Mouse (Mus musculus) heart, embryonic 13.5 days (tissue): ENCODE measurements around the gene Lsamp. TPM values are rescaled to one million over a fixed set of nuclear protein-coding genes. Genes with fewer than 3 reads are reported as not detected.

ENCODE experiments used
- ATAC-seq: fragments of 200-750 bp; cut with Nextera tagmentation; 2 replicates; pipeline ENCODE4 v1.8.0; 2017; ENCODE audit warnings: moderate TSS enrichment; ENCODE audit not compliant: insufficient number of reproducible peaks, low FRiP score, low TSS enrichment; ENCODE audit errors: extremely low read depth
- H3K27ac ChIP-seq: fragments of 300-500 bp; sonication (generic); replicated peaks from 2 replicates; pipeline ENCODE4 v1.5.1; 2015; ENCODE audit warnings: moderate library complexity, mild to moderate bottlenecking, inconsistent platforms
- H3K27me3 ChIP-seq: fragments of 300-500 bp; sonication (generic); replicated peaks from 2 replicates; pipeline ENCODE4 v1.6.1; 2015; ENCODE audit warnings: mild to moderate bottlenecking, inconsistent platforms
- H3K36me3 ChIP-seq: fragments of 300-500 bp; sonication (generic); 2 replicates; pipeline ENCODE4 v1.6.1; 2015; ENCODE audit warnings: mild to moderate bottlenecking, inconsistent platforms
- H3K4me1 ChIP-seq: fragments of 300-500 bp; sonication (generic); 2 replicates; pipeline ENCODE4 v1.6.1; 2015; ENCODE audit warnings: inconsistent platforms
- H3K4me2 ChIP-seq: fragments of 300-500 bp; sonication (generic); 2 replicates; pipeline ENCODE4 v1.6.1; 2015; ENCODE audit warnings: inconsistent platforms, mild to moderate bottlenecking, moderate library complexity
- H3K4me3 ChIP-seq: fragments of 300-500 bp; sonication (generic); 2 replicates; pipeline ENCODE4 v1.5.1; 2015; ENCODE audit warnings: moderate library complexity, mild to moderate bottlenecking, inconsistent platforms
- H3K9ac ChIP-seq: fragments of 300-500 bp; sonication (generic); 2 replicates; pipeline ENCODE4 v1.6.1; 2015; ENCODE audit warnings: inconsistent platforms, mild to moderate bottlenecking, moderate library complexity
- H3K9me3 ChIP-seq: fragments of 300-500 bp; sonication (generic); 2 replicates; pipeline ENCODE4 v1.6.1; 2016; ENCODE audit warnings: inconsistent platforms
- WGBS: fragments of 180-500 bp; shearing (Covaris S2); methylation state at CpG from one replicate; pipeline ENCODE4 v1.1.7; 2015; ENCODE audit warnings: mixed read lengths; 5-methylcytosine and 5-hydroxymethylcytosine counted together
- polyA plus RNA-seq: library from polyadenylated mRNA; unstranded; fragments of >200 nt; fragmentation: Nextera tagmentation; extraction: Ambion mirVana; gene quantifications from 2 replicates; pipeline ENCODE4 v1.2.1, GENCODE M21; 2015

The Lsamp gene
- polyA plus RNA-seq, 1 experiment from 2014 or later: 1.1 TPM

GRCm38 (mm10) chr16:41913346-41913745 lies 1929.2 kb downstream of the Lsamp start:
- Histone ChIP-seq H3K4me2 (no peak overlapping the region), H3K36me3 (no peaks in the 10 kb centered on the region), H3K4me1 (no peaks in the 10 kb centered on the region), H3K4me3 (no peak overlapping the region), H3K9ac (no peak overlapping the region), H3K9me3 (no peaks in the 10 kb centered on the region), H3K27ac (no peak overlapping the region), H3K27me3 (no peaks in the 10 kb centered on the region)
- 60% methylated on average over 4 of the region's 4 CpGs for WGBS
- no peak for ATAC-seq

DNA sequence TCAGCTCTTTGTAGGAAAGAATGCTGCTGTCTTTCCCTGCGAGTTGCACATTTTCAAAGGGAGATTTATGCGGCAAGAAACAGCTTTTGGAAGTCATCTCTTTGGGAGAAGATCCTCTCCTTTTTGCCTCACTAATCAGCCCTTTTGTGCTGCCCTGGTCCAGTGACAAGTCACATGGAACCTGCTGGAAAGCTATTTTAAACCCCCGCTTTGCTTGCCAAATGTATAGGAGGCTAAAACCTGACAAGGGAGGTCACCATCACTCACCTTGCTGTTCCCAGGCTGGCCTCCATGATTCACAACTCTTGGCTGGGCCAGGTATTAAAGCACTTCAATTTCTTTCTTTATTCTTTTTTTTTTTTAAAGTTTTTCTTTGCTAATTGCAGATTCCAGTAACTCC lies 1932.2 kb downstream of the Lsamp start:
- Histone ChIP-seq H3K27me3 (no peaks in the 10 kb centered on the region), H3K4me1 (no peaks in the 10 kb centered on the region), H3K4me2 (no peak overlapping the region), H3K4me3 (no peak overlapping the region), H3K27ac (no peak overlapping the region), H3K9ac (no peak overlapping the region), H3K9me3 (no peaks in the 10 kb centered on the region), H3K36me3 (no peaks in the 10 kb centered on the region)
- WGBS: 74% methylated on average over 3 of the region's 3 CpGs
- ATAC-seq: no peak

GRCm38 (mm10) chr16:41917057-41917821 lies 1933.1 kb downstream of the Lsamp start:
- Histone ChIP-seq H3K27me3 (no peaks in the 10 kb centered on the region), H3K36me3 (no peaks in the 10 kb centered on the region), H3K4me1 (no peaks in the 10 kb centered on the region), H3K9me3 (no peaks in the 10 kb centered on the region), H3K4me3 (no peak overlapping the region), H3K9ac (no peak overlapping the region), H3K4me2 (no peak overlapping the region), H3K27ac (no peak overlapping the region)
- 53% methylated on average over 6 of the region's 6 CpGs for WGBS
- ATAC-seq: no peak

DNA sequence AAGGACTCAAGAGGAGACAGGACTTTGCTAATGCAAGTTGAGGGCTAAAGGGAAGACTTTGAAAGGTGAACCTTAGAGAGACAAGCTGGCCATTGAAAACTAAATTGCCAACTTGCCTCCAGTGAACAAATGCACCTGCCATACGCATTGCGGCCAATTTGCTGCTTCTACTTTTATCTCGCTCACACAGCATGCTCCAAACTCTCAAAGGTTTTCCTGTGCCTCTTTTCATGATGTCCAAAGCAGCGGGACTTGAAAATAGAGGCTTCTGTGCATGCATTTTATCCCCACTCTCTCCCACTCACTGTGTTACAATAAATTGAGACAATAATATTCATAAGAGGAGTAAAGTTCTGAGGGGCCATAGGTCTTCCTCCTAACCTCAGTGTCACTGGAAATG lies 1945.4 kb downstream of the Lsamp start:
- no peak overlapping the region for H3K27ac ChIP-seq
- no peak overlapping the region for H3K4me3 ChIP-seq
- WGBS: 83% methylated on average over 4 of the region's 4 CpGs
- H3K4me2 ChIP-seq: no peak overlapping the region
- H3K9ac ChIP-seq: no peak overlapping the region
- H3K27me3 ChIP-seq: no peaks in the 10 kb centered on the region
- H3K4me1 ChIP-seq: no peaks in the 10 kb centered on the region
- H3K36me3 ChIP-seq: no peaks in the 10 kb centered on the region
- no peaks in the 10 kb centered on the region for H3K9me3 ChIP-seq
- ATAC-seq: no peak

DNA sequence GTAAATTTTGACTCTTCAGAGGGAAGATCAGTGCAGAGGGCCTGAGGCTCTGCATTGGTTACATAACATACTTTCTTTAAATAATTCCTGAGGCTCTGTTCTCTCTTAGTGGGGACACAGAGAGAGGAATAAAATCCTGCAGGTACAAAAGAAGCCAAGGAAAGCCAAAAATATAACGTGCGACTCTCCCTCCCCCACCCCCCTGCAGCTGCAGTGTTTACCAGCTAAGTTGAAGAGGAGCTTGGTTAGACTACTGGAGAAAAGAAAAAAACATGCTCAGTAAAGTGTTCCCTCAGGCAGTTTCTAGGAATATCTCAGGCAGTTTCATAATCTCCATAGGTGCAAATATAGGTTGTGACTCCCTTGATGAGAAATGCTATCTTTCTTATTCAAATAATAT lies 1951.5 kb downstream of the Lsamp start:
- no peaks in the 10 kb centered on the region for H3K27me3 ChIP-seq
- ATAC-seq: no peak
- no peak overlapping the region for H3K9ac ChIP-seq
- H3K36me3 ChIP-seq: no peaks in the 10 kb centered on the region
- no peaks in the 10 kb centered on the region for H3K9me3 ChIP-seq
- H3K4me3 ChIP-seq: no peak overlapping the region
- no peak overlapping the region for H3K4me2 ChIP-seq
- no peak overlapping the region for H3K27ac ChIP-seq
- no peaks in the 10 kb centered on the region for H3K4me1 ChIP-seq
- WGBS: 41% methylated on average over 2 of the region's 2 CpGs

DNA sequence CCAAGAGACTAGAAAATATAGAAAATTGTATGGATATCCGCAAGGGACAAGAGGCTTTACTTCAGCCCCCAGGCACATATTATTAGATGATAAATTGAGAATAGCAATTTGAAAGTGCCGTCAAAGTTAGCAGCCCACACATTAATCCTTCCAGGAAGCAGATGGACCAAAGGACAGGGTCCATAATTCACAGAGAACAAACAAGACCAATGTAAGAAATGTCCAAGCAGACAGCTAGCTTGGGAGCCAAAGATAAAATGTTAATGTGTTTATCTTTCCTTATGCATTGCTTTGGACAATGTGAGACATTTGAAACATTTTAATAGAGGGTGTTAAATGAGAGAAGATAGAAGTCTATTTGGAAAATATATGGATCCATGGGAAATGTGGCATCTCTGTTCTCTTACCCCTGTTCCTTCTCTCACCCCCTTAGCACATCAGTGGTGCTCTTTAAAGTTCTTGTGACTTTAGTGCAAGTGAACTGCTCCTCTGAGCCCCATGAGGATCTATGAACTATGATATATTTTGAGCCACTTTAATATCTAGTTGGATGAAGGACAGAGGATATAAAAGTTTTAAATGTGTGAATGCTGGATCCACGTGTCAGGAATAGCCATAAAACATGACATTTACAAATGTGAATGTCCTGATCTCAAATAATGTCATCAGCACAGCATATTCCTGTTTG lies 1952.9 kb downstream of the Lsamp start:
- H3K27me3 ChIP-seq: no peaks in the 10 kb centered on the region
- no peak for ATAC-seq
- WGBS: 64% methylated on average over 3 of the region's 3 CpGs

DNA sequence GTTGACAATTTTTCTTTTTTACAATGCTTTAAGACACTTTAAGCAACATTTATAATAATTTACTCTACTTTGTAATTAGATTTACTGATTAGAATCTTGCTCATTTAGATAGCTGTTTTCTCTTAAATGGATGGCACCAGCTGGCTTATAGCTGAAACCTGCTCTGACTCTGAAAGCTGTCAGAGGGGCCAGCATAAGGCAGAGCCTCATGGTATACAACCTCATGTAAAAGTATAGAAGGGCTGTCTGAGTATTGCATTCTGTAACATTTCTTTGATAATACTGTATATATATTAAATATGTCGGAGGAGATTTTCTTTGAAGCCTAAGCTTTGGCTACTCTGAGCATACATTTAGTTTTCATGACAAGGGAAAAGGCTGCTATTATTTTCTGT lies 1953.4 kb downstream of the Lsamp start:
- Histone ChIP-seq H3K9ac (no peak overlapping the region), H3K9me3 (no peaks in the 10 kb centered on the region), H3K4me1 (no peaks in the 10 kb centered on the region), H3K27me3 (no peaks in the 10 kb centered on the region), H3K4me3 (no peak overlapping the region), H3K36me3 (no peaks in the 10 kb centered on the region), H3K27ac (no peak overlapping the region), H3K4me2 (no peak overlapping the region)
- ATAC-seq: no peak
- 78% methylated on average over 1 of the region's 1 CpGs for WGBS

More for the DNA sequence above, 1952.9 kb downstream of the Lsamp start:
- H3K4me1 ChIP-seq: no peaks in the 10 kb centered on the region
- no peaks in the 10 kb centered on the region for H3K9me3 ChIP-seq
- no peak overlapping the region for H3K27ac ChIP-seq
- no peak overlapping the region for H3K4me3 ChIP-seq
- H3K4me2 ChIP-seq: no peak overlapping the region
- H3K9ac ChIP-seq: no peak overlapping the region
- H3K36me3 ChIP-seq: no peaks in the 10 kb centered on the region

DNA sequence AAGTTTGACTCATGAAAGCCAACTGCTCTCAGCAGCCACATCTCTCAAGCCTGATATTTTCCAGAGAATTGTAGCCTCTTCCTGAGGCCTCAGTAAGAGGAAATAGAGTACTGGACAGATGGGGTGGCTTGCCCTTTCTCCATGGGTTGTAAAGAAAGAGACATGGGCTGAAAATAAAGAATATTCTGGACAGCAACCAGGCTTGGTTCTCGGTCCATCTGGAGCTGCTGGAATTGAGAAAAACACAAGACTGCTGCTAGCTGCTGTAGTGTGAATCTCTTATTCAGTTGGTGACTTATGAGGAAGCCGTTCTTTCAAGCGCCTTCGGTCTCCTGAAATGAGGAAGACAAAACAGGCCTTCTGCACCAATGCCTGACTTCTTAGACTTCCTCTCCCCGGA lies 1954.1 kb downstream of the Lsamp start:
- Histone ChIP-seq H3K4me1 (no peaks in the 10 kb centered on the region), H3K4me2 (no peak overlapping the region), H3K4me3 (no peak overlapping the region), H3K9ac (no peak overlapping the region), H3K9me3 (no peaks in the 10 kb centered on the region), H3K27ac (no peak overlapping the region), H3K27me3 (no peaks in the 10 kb centered on the region), H3K36me3 (no peaks in the 10 kb centered on the region)
- no peak for ATAC-seq
- WGBS: 86% methylated on average over 5 of the region's 5 CpGs

DNA sequence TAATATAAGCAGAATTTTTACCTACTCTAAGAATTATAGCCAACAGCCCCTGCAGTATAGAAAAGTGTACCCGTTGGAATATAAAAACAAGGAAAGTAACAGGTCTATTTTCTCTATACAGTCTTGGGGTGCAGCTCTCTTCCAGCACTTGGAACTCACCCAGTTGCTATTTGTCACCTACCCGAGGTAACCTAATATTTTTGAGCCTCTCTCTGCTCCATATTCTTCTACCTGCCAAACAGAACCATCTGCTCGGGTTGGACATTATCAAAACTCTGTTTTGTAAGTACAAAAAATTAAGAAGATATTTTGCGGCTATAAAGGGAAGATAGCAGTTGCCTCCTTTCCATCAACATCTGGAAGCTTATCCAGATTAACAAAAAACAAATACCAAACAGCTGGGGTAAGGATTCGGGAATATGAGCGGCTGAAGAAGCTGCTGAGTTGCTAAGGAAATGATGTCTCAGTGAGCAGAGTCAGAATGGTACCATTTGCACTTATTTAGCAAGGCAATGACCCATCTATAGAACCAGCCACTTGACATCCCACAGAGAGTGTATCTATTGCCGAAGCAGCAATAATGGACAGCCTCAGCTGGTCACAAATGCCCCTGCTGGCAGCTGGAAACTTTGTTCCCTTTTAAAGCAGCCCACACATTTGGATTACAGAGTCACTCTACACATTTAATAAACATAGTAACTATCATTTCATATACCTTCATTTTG lies 1957.6 kb downstream of the Lsamp start:
- no peaks in the 10 kb centered on the region for H3K9me3 ChIP-seq
- no peak overlapping the region for H3K4me3 ChIP-seq
- H3K36me3 ChIP-seq: no peaks in the 10 kb centered on the region
- no peaks in the 10 kb centered on the region for H3K4me1 ChIP-seq
- H3K4me2 ChIP-seq: no peak overlapping the region
- ATAC-seq: no peak
- no peaks in the 10 kb centered on the region for H3K27me3 ChIP-seq
- H3K9ac ChIP-seq: no peak overlapping the region
- no peak overlapping the region for H3K27ac ChIP-seq
- 74% methylated on average over 7 of the region's 7 CpGs for WGBS

GRCm38 (mm10) chr16:41957811-41958210 lies 1973.7 kb downstream of the Lsamp start:
- ATAC-seq: no peak
- H3K4me1 ChIP-seq: no peaks in the 10 kb centered on the region
- H3K9ac ChIP-seq: no peak overlapping the region
- 85% methylated on average over 3 of the region's 3 CpGs for WGBS
- H3K9me3 ChIP-seq: 0 out of 2 replicates have a peak, but pooled peaks cover 10% of the 10 kb centered on the region
- no peak overlapping the region for H3K4me2 ChIP-seq
- H3K27ac ChIP-seq: no peak overlapping the region
- H3K27me3 ChIP-seq: no peaks in the 10 kb centered on the region
- no peaks in the 10 kb centered on the region for H3K36me3 ChIP-seq
- H3K4me3 ChIP-seq: no peak overlapping the region

GRCm38 (mm10) chr16:41965636-41966035 lies 1981.5 kb downstream of the Lsamp start:
- H3K36me3 ChIP-seq: no peaks in the 10 kb centered on the region
- no peaks in the 10 kb centered on the region for H3K4me1 ChIP-seq
- no peak overlapping the region for H3K9ac ChIP-seq
- WGBS: 41% methylated on average over 1 of the region's 1 CpGs
- ATAC-seq: no peak
- H3K4me2 ChIP-seq: no peak overlapping the region
- no peaks in the 10 kb centered on the region for H3K9me3 ChIP-seq
- no peak overlapping the region for H3K4me3 ChIP-seq
- no peak overlapping the region for H3K27ac ChIP-seq
- no peaks in the 10 kb centered on the region for H3K27me3 ChIP-seq
